Mouse (Mus musculus) ZHBTc4 (cell line): ENCODE measurements around the gene Grb10.
A peak's percentile ranks its signal among the peaks of the same experiment; 100 is the strongest.

ENCODE experiments used
- DNase-seq: peaks from one replicate; pipeline ENCODE4 v3.0.0-alpha.2; 2011; ENCODE audit warnings: low read depth, low spot score

The Grb10 gene

GRCm38 (mm10) chr11:11968830-11969229, 69.7 kb downstream of the Grb10 start:
- no peak for DNase-seq

GRCm38 (mm10) chr11:11967519-11967918, 71.0 kb downstream of the Grb10 start:
- no peak for DNase-seq

GRCm38 (mm10) chr11:11966220-11966619, 72.3 kb downstream of the Grb10 start:
- peak; percentile 57 for DNase-seq

GRCm38 (mm10) chr11:11965501-11966125, 72.9 kb downstream of the Grb10 start:
- DNase-seq = peak; percentile 27

- DNase-seq = no peak
Measured at GRCm38 (mm10) chr11:11964729-11965128, 73.8 kb downstream of the Grb10 start.

GRCm38 (mm10) chr11:11963587-11963986, 74.9 kb downstream of the Grb10 start:
- DNase-seq = no peak

- no peak for DNase-seq
Measured at GRCm38 (mm10) chr11:11963065-11963464, 75.4 kb downstream of the Grb10 start.

- peak; percentile 30 for DNase-seq
Measured at GRCm38 (mm10) chr11:11962629-11962954, 75.9 kb downstream of the Grb10 start.

GRCm38 (mm10) chr11:11961917-11962628, 76.4 kb downstream of the Grb10 start:
- no peak for DNase-seq

GRCm38 (mm10) chr11:11960858-11961257, 77.6 kb downstream of the Grb10 start:
- DNase-seq = no peak

GRCm38 (mm10) chr11:11960227-11960626, 78.3 kb downstream of the Grb10 start:
- no peak for DNase-seq

- no peak for DNase-seq
Measured at GRCm38 (mm10) chr11:11958479-11958878, 80.0 kb downstream of the Grb10 start.

- no peak for DNase-seq
Measured at GRCm38 (mm10) chr11:11958061-11958361, 80.5 kb downstream of the Grb10 start.

- no peak for DNase-seq
Measured at GRCm38 (mm10) chr11:11957211-11958060, 81.0 kb downstream of the Grb10 start.

- no peak for DNase-seq
Measured at GRCm38 (mm10) chr11:11955783-11956182, 82.7 kb downstream of the Grb10 start.

- no peak for DNase-seq
Measured at GRCm38 (mm10) chr11:11954606-11955005, 83.9 kb downstream of the Grb10 start.

GRCm38 (mm10) chr11:11954115-11954438, 84.4 kb downstream of the Grb10 start:
- no peak for DNase-seq

GRCm38 (mm10) chr11:11953364-11954114, 84.9 kb downstream of the Grb10 start:
- DNase-seq = no peak

GRCm38 (mm10) chr11:11952569-11952968, 85.9 kb downstream of the Grb10 start:
- DNase-seq = no peak

- peak; percentile 91 for DNase-seq
Measured at GRCm38 (mm10) chr11:11948988-11949365, 89.5 kb downstream of the Grb10 start.

- peak; percentile 31 for DNase-seq
Measured at GRCm38 (mm10) chr11:11948321-11948987, 90.0 kb downstream of the Grb10 start.

GRCm38 (mm10) chr11:11947857-11948256, 90.6 kb downstream of the Grb10 start:
- no peak for DNase-seq
